ENCODE assay signal across 15 mouse cellular contexts in the genomic region with DNA sequence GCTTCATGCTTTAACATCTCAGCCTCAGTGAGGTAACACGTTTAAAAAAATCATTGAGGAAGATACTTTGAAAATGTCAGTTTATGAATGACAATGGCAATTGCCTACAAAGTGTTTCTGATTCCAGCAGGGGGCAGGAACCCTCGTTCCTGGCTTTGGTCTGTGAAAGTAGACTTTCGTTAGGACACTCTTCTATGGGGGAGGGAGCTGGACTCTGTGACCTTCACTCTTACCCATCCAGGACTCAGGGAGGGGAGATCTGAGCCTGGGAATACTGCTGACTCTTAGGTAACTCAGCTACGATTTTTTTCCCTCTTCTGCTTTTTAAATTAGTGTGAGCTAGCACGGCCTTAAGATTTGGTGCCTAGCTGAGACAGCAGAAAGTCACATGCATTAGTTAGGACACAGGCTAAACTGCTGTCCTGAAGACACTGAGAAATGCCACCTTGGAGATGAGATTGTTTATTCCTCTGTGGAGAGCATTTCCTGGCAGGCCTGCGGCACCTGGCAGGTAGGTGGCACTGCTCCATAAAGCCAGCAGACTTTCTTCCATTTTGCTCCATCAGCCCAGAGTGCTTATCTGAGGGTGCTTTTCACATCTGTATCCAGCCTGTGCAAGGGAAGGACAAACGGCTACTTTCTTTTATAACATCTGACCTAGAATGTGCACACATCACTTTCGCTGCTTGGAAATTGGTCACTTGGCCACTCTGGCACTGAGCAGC.
DNase-seq lines count a peak whose midpoint lies in the region; ATAC-seq and TF ChIP-seq lines count a peak whose summit lies in the region.
"Had no signal": no experiment of that assay in that cellular context is flagged by ENCODE, and none has a peak within 500 bp of the region (broad histone marks: within the 10 kb centered on the region; RNA-seq: fewer than 3 reads in every experiment).

No protein-coding gene starts in this region.

- no peaks in the 10 kb centered on the region for H3K36me3 ChIP-seq in limb, embryonic 14.5 days (ENCODE audit: control insufficient read depth, insufficient read depth, low read length)
- H3K36me3 ChIP-seq in limb, embryonic 10.5 days = no peaks in the 10 kb centered on the region
- no peaks in the 10 kb centered on the region for H3K36me3 ChIP-seq in embryonic facial prominence, embryonic 10.5 days (replicated peaks)
- H3K36me3 ChIP-seq in hindbrain, embryonic 13.5 days = no peaks in the 10 kb centered on the region
- H3K36me3 ChIP-seq: forebrain, embryonic 10.5 days had no signal

- DNase-seq in adrenal gland, postnatal 14 days = peak; percentile 50
- DNase-seq in adrenal gland, postnatal 4 days (ENCODE audit: low spot score in 2 of 2) = no peak
- no peak for DNase-seq in limb, embryonic 14.5 days (ENCODE audit: low spot score)
- DNase-seq in limb, embryonic 10.5 days (ENCODE audit: low spot score) = no peak
- no peak for DNase-seq in embryonic facial prominence, embryonic 10.5 days (ENCODE audit: low spot score)
- peak; percentile 62 to 69 for DNase-seq in kidney, postnatal 36 days
- DNase-seq in right cerebral cortex, postnatal 10 days (ENCODE audit: low spot score in 2 of 2) = no peak
- DNase-seq: B cell, adult 2 months; cerebellum, adult 11-12 months; heart, adult 18-20 months; lung, postnatal 14 days; retina, postnatal 1 day had no signal

- H3K4me1 ChIP-seq in limb, embryonic 14.5 days (ENCODE audit: control insufficient read depth, insufficient read depth, low read length) = peaks cover 13% of the 10 kb centered on the region
- peaks cover 17% of the 10 kb centered on the region for H3K4me1 ChIP-seq in limb, embryonic 10.5 days
- peaks cover 18% of the 10 kb centered on the region for H3K4me1 ChIP-seq in embryonic facial prominence, embryonic 10.5 days
- H3K4me1 ChIP-seq in hindbrain, embryonic 13.5 days (replicated peaks) = 0 out of 2 replicates have a peak, but pooled peaks cover 5% of the 10 kb centered on the region

- no peak overlapping the region for H3K9ac ChIP-seq in limb, embryonic 14.5 days (ENCODE audit: low read depth, low read length, severe bottlenecking)
- H3K9ac ChIP-seq in hindbrain, embryonic 13.5 days = no peak overlapping the region
- H3K9ac ChIP-seq: hindbrain, embryonic 14.5 days had no signal

- no peak for ATAC-seq in limb, embryonic 14.5 days (ENCODE audit: low FRiP score, low read depth)
- ATAC-seq in hindbrain, embryonic 13.5 days (ENCODE audit: low FRiP score) = no peak

- 56% methylated on average over 8 of the region's 8 CpGs for WGBS in limb, embryonic 14.5 days
- WGBS in limb, embryonic 10.5 days = 63% methylated on average over 8 of the region's 8 CpGs
- WGBS in embryonic facial prominence, embryonic 10.5 days = 69% methylated on average over 8 of the region's 8 CpGs
- WGBS in hindbrain, embryonic 13.5 days = 65% methylated on average over 8 of the region's 8 CpGs

- H3K27me3 ChIP-seq in limb, embryonic 14.5 days (ENCODE audit: control insufficient read depth, insufficient read depth, low read length) = no peaks in the 10 kb centered on the region
- no peaks in the 10 kb centered on the region for H3K27me3 ChIP-seq in limb, embryonic 10.5 days (ENCODE audit: low read depth, poor library complexity, severe bottlenecking)
- H3K27me3 ChIP-seq in embryonic facial prominence, embryonic 10.5 days (replicated peaks; ENCODE audit: low read depth, poor library complexity, severe bottlenecking) = no peaks in the 10 kb centered on the region
- H3K27me3 ChIP-seq in hindbrain, embryonic 13.5 days = no peaks in the 10 kb centered on the region

- no peak overlapping the region for H3K4me3 ChIP-seq in limb, embryonic 14.5 days (replicated peaks; ENCODE audit: low read length)
- H3K4me3 ChIP-seq in limb, embryonic 10.5 days = no peak overlapping the region
- H3K4me3 ChIP-seq in embryonic facial prominence, embryonic 10.5 days = no peak overlapping the region
- H3K4me3 ChIP-seq in hindbrain, embryonic 13.5 days = no peak overlapping the region
- H3K4me3 ChIP-seq: forebrain, embryonic 10.5 days had no signal

- TF ChIP-seq POLR2A in limb, embryonic 14.5 days (IDR thresholded peaks at IDR 0.05; ENCODE audit: borderline replicate concordance, extremely low read depth, insufficient read depth, insufficient read length) = no peak

- 0 out of 2 replicates have a peak overlapping the region, but pooled peaks have one; percentile 27 for H3K27ac ChIP-seq in limb, embryonic 14.5 days (replicated peaks; ENCODE audit: low read depth, low read length)
- H3K27ac ChIP-seq in limb, embryonic 10.5 days = no peak overlapping the region
- 0 out of 2 replicates have a peak overlapping the region, but pooled peaks have one; percentile 66 for H3K27ac ChIP-seq in embryonic facial prominence, embryonic 10.5 days (replicated peaks)
- no peak overlapping the region for H3K27ac ChIP-seq in hindbrain, embryonic 13.5 days
- H3K27ac ChIP-seq: forebrain, embryonic 10.5 days; hindbrain, embryonic 14.5 days had no signal

- H3K9me3 ChIP-seq in limb, embryonic 14.5 days (ENCODE audit: control insufficient read depth, low read length) = no peaks in the 10 kb centered on the region
- H3K9me3 ChIP-seq in limb, embryonic 10.5 days (replicated peaks) = no peaks in the 10 kb centered on the region
- no peaks in the 10 kb centered on the region for H3K9me3 ChIP-seq in embryonic facial prominence, embryonic 10.5 days
- H3K9me3 ChIP-seq in hindbrain, embryonic 13.5 days = no peaks in the 10 kb centered on the region; the same call in 1 of the 2 replicates

- no peak overlapping the region for H3K4me2 ChIP-seq in limb, embryonic 14.5 days (replicated peaks; ENCODE audit: low read depth, low read length, severe bottlenecking)
- no peak overlapping the region for H3K4me2 ChIP-seq in hindbrain, embryonic 13.5 days
- H3K4me2 ChIP-seq: hindbrain, embryonic 14.5 days had no signal

Comparison
In these comparisons a context has a peak if more than half of its experiments do, and no peak if none do; other contexts are left out.
1. DNase-seq: peak in adrenal gland, postnatal 14 days (single experiment) and kidney, postnatal 36 days (2 of 2); none in adrenal gland, postnatal 4 days (0 of 2), limb, embryonic 14.5 days (single experiment), limb, embryonic 10.5 days (single experiment), embryonic facial prominence, embryonic 10.5 days (single experiment) and right cerebral cortex, postnatal 10 days (0 of 2).
2. H3K27ac ChIP-seq: peak in limb, embryonic 14.5 days (single experiment) and embryonic facial prominence, embryonic 10.5 days (single experiment); none in limb, embryonic 10.5 days (single experiment) and hindbrain, embryonic 13.5 days (single experiment).